Mouse (Mus musculus): Measurements from ENCODE around the gene Camkk1.

- no peak for TF ChIP-seq MYB (IDR thresholded peaks at IDR 0.05; ENCODE audit: low read depth, low read length)
- no peak for TF ChIP-seq RAD21 (IDR thresholded peaks at IDR 0.05; ENCODE audit: low read depth, low read length)
- no peak; the same call in 1 of the 2 replicates for TF ChIP-seq MXI1 (IDR thresholded peaks at IDR 0.05; ENCODE audit: low read depth, low read length)
- no peak for TF ChIP-seq UBTF (IDR thresholded peaks at IDR 0.05; ENCODE audit: borderline replicate concordance, insufficient read depth, low read depth, low read length)
- no peak for TF ChIP-seq KAT2A (conservative IDR thresholded peaks at IDR 0.05; ENCODE audit: low read depth, low read length)
- TF ChIP-seq NRF1 (IDR thresholded peaks at IDR 0.05; ENCODE audit: insufficient read depth, low read depth, low read length, poor library complexity, severe bottlenecking): no peak
- peak; percentile 48 for TF ChIP-seq TAL1 (IDR thresholded peaks at IDR 0.05; ENCODE audit: low read length)
- TF ChIP-seq CTCF (IDR thresholded peaks at IDR 0.05 in 2 of 3, conservative IDR thresholded peaks at IDR 0.05 in 1 of 3; ENCODE audit: control insufficient read depth in 1 of 3, insufficient read depth in 1 of 3, low read depth in 2 of 3, low read length in 3 of 3, poor library complexity in 1 of 3, severe bottlenecking in 1 of 3): no peak
Observed at GRCm38 (mm10) chr11:73052795-73053194, 34.0 kb downstream of the Camkk1 start.
